Mouse (Mus musculus): ENCODE data around the gene Nol8. TPM values are rescaled to one million over a fixed set of nuclear protein-coding genes. Genes with fewer than 3 reads are reported as not detected.

Nol8 gene
- 10.2 and 14.8 TPM in 2 replicates for polyA plus RNA-seq (2015; fragmentation: Nextera tagmentation; extraction: Ambion mirVana)

GRCm38 (mm10) chr13:49652481-49653179, at the start of gene Nol8, which contains the start of gene Cenpp:
Nol8 (plus strand) TSS chr13:49653078.
Cenpp (minus strand) TSS chr13:49652785.

GRCm38 (mm10) chr13:49607714-49608113, 45.2 kb upstream of the Nol8 start, which contains the start of gene Ogn:
Ogn (plus strand) TSS chr13:49608046.

GRCm38 (mm10) chr13:49681351-49682232, 28.7 kb downstream of the Nol8 start, which contains the start of gene Iars:
Iars (plus strand) TSS chr13:49682100.

Other genes starting within 250 kb of the Nol8 start
- 10.2 and 16.9 TPM in 2 replicates for gene Ippk, start 231.8 kb upstream of the Nol8 start, polyA plus RNA-seq (2015; fragmentation: Nextera tagmentation; extraction: Ambion mirVana)
- gene Tes3-ps, start 159.8 kb upstream of the Nol8 start, polyA plus RNA-seq (2015; fragmentation: Nextera tagmentation; extraction: Ambion mirVana), result 0.69 and 0.99 TPM in 2 replicates
- 3.1 and 5.0 TPM in 2 replicates for gene Ecm2, start 148.3 kb upstream of the Nol8 start, polyA plus RNA-seq (2015; fragmentation: Nextera tagmentation; extraction: Ambion mirVana)
- 64.4 and 97.2 TPM in 2 replicates for gene Aspn, start 108.6 kb upstream of the Nol8 start, polyA plus RNA-seq (2015; fragmentation: Nextera tagmentation; extraction: Ambion mirVana)
- gene Omd, start 70.6 kb upstream of the Nol8 start, polyA plus RNA-seq (2015; fragmentation: Nextera tagmentation; extraction: Ambion mirVana), result 4.7 and 15.6 TPM in 2 replicates
- 148 and 377 TPM in 2 replicates for gene Ogn, start 45.0 kb upstream of the Nol8 start, polyA plus RNA-seq (2015; fragmentation: Nextera tagmentation; extraction: Ambion mirVana)
- 23.1 and 26.1 TPM in 2 replicates for gene Cenpp, start 293 bp upstream of the Nol8 start, polyA plus RNA-seq (2015; fragmentation: Nextera tagmentation; extraction: Ambion mirVana)
- 15.8 and 20.6 TPM in 2 replicates for gene Iars, start 29.0 kb downstream of the Nol8 start, polyA plus RNA-seq (2015; fragmentation: Nextera tagmentation; extraction: Ambion mirVana)
- gene Gm30302, start 145.9 kb downstream of the Nol8 start, polyA plus RNA-seq (2015; fragmentation: Nextera tagmentation; extraction: Ambion mirVana), result not detected in 2 replicates